Mouse (Mus musculus) layer of hippocampus, postnatal 14 days (tissue): ENCODE results near the gene A630023A22Rik. TPM values are rescaled to one million over a fixed set of nuclear protein-coding genes. Genes with fewer than 3 reads are reported as not detected.

ENCODE experiments used
- DNase-seq, 2 experiments: peaks; one replicate each; pipeline ENCODE4 v3.0.0; 2021 to 2022; ENCODE audit warnings: low spot score in 2 of 2, mixed read lengths in 1 of 2
- total RNA-seq, 2 experiments: library from RNA; stranded (reverse); gene quantifications; 2 replicates each; pipeline ENCODE4 v1.2.3; 2021

Gene A630023A22Rik
- total RNA-seq, 2 experiments from 2014 or later, result not detected

DNA sequence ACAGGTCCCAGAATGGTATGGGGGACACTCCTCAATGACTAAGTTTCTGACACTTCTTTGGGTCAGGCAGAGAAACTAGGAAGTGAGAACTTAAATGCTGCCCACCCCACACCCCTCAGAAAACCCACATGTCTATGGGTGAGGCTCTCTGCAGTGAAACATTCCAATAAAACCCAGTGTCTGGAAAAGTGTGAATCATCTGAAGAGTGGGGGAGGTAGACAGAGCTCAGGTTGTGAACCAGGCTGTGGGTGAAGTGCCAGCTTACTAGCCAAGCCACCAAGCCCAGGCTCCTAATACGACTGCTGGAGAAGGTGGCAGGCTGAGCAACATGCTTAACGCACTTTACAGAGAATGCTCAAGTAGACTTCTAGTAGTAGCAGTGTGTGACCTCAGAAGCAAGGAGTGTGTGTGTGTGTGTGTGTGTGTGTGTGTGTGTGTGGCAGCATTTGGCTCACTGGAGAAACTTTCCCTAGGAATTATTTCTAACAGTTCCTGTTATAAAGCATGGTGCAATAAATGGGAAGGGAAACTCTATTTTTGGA lies 14.6 kb downstream of the A630023A22Rik start:
- DNase-seq, result no peak

DNA sequence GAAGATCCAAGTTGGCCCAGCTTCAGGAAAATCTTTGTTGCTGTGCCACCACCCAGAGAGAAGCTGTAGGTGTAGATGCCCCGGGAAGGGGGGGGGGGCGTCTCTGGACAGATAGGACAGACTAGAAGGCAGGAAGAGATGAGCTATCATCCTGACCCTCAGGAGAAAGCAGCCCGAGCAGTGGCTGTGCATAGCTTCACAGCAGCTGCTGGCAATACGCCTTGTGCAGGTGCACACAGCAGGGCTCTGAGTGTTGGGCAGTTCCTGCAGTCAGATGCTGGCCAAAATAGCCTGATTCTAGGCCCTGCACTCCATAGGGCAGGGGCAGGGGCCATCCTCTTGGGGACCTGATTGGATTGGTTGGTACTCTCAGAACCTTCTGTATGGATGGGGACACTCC lies 15.7 kb downstream of the A630023A22Rik start:
- no peak for DNase-seq

DNA sequence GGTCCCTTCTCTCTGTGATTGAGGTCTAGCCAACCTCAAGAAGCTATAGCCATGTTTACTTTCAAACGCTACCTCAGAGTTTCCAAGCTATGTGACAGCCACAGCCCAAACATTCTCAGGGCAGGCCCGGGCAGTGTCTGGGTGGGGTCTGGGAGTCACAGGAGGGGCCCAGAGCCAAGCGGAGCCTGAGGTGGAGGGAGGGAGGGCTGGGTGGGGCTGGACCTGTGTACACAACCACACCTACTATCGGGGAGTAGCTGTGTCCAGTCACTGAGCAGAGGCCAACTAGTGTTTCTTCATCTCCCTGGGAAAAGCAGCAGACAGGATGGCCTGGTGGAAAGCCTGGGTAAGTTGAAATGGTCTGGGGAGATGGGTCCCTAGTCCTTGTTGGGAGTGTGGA lies 16.8 kb downstream of the A630023A22Rik start, which contains the start of gene Anxa8:
Gene Anxa8, plus strand, starts transcription at position 251 of the 400 bp plus-strand sequence.
- DNase-seq, result no peak

DNA sequence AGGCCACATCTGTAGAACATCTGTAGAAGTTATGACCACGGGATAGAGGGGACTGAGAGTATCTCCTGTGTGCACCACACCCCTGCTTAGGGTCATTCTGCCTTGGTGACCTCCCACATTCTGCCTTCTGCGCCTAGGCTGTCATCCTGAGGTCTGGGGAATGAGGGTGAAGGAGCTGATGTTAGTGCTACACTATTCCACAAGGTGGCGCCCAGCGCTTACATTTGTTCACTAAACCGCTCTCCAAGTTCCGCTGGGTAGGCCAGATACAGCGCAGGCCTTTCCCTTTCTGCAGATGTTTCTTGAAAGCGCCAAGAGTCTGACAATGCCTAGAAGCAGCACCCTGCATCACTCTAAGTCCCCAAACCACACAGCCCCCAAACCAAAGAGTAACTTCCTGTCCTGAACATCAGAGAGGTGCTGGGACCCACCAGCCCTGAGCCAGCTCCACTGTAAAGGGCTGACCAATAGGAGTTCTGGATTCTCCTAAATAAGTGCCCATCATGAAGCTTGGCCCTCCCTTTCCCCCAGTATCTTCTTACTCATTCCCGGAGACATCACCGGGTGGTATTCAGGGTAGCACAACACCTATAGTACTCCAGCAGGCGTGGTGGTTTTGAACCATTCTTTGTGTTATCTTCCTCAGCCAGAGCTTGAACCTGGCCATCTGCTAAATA lies 22.1 kb downstream of the A630023A22Rik start:
- peak; percentile 59 to 73 for DNase-seq

DNA sequence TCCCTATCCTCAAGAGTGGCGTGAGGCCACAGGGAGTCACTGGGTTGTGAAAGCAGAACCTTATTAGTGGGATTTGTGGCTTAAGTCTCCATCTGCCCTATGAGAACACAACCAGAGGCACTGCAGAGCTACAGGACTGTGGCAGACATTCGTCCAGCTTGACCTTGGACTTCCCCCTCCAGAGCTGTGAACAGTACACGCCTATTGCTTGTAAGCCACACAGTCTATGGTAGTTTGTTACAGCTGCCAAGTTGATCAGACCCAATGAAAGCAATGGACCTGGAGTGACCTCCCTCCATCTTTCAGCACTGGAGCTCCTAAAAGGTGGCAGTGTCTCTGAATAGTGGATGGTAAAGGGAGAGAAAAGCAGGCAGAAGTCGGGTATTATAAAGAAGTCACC lies 24.3 kb downstream of the A630023A22Rik start:
- no peak for DNase-seq

DNA sequence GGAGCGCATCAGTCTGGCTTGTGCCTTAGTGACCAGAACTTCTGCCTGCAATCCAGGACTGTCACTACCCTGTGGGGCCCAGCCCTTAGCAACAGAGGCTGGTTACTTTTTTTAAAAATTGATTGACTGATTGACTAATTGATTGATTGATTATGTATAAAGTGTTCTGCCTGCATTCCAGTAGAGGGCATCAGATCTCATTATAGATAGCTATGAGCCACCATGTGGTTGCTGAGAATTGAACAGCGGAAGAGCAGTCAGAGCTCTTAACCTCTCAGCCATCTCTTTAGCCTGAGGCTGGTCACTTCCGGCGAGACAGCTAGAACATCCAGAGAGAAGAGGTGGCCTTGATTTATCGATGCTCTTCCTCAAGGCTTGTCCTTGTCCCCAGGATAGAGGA lies 25.3 kb downstream of the A630023A22Rik start:
- peak in 1 of 2 experiments; percentile 8 for DNase-seq

DNA sequence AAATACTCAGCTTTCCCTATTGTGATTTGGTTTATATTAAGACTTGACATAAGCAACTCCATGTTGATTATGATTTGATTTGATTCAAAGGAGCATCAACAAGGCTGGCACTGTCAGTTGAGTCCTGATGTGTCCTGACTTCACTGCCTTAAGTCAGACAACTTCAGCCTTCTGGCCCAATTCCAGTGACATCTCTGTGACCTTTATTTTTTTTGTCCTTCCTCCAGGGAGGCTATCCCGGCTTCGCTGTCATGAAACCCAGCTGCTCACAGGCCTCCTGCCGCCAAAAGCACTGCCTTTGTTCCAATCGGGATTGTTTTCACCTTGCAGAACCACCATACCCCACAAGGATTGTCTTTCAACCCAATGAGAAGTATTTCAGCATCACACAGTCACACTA lies 27.2 kb downstream of the A630023A22Rik start:
- DNase-seq, result no peak

DNA sequence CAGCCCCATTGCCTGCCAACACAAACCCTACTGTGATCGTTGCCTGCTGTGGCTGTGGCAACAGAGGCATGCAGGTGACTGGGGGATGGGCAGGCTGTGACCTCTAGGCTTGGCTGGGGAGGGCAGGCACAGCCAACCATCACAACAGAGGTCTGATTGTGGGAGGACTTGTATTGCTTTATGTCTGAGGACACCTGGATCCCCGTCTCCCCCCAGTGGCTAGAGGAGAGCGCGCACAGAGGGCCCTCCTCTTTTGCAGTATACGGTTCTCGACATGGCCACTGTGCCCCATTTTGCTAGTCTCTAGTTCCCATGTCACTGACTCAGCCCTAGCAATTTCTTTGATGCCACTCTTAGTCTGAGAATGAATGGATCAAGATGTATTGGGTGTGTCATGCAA lies 30.9 kb downstream of the A630023A22Rik start:
- no peak for DNase-seq

DNA sequence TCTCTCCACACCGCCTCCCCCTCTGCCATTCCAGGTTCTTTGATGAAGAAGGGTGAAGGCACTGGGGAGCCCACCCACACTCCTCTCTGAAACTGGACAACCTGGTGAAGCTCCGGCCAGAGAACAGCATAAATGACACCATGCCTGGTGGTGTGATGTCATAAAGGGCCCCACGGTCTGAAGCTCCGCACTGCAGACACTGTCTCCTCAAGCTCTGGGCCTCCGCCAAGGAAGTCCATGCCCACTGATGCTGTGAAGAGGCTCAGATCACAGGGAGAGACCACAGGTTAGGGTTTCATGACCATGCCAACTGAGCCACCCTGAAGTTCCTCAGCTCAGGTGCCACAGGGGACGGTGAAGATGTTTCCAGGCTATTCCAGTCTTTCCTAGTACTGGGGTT lies 50.0 kb downstream of the A630023A22Rik start, which contains the start of gene Antxrl:
Gene Antxrl, plus strand, starts transcription at position 192 of the 400 bp plus-strand sequence.
- no peak for DNase-seq

DNA sequence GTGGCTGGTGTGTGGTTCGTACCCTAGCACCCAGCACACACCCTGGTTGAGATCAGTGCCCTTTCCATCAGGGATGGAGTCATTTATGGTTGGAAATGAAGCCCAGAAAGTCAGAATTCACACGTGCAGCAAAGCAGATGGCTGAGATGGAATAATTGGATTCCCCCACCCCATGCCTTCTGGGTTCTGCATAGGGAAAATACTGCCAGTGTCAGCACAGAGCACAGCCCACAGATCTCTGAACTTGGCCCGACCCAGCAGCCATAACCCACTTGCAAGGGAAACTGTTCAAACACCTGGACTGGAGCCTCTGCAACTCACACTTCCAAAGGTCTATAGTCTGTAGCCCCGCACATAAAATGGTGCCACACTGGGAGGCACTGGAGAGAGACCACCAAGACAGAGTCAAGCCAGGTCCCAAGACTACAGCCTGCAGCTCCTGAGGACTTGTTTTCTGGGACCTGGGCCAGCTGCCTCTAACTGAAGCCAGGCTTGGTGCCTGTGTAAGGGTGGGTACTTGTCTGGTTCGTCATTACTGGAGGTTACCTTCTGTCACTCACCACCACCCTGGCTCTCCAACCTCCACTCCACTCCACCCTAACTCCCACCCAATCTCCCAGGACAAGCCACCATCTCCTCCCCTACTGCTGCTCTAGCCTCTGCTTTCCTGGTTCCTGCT lies 52.3 kb downstream of the A630023A22Rik start:
- peak; percentile 6 to 43 for DNase-seq

DNA sequence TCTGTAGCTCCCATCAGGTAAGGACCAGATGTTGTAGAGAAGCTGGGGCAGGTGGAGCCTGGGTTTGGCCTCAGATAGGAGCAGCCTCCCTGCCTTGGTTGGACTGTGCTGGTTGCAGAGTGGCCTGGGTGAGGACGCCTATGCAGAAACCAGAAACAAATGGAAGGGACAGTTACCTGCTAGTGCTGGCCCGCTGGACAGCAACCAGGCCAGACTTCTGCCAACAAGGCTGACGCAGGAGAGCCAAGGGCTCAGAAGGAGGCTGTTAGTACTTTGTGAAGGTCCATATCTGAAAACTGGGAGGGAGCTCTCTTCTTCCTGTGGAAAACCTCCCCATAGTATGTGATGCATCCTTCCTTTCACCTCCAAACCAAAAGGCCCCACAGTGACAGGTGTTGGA lies 59.2 kb downstream of the A630023A22Rik start:
- DNase-seq, result no peak

DNA sequence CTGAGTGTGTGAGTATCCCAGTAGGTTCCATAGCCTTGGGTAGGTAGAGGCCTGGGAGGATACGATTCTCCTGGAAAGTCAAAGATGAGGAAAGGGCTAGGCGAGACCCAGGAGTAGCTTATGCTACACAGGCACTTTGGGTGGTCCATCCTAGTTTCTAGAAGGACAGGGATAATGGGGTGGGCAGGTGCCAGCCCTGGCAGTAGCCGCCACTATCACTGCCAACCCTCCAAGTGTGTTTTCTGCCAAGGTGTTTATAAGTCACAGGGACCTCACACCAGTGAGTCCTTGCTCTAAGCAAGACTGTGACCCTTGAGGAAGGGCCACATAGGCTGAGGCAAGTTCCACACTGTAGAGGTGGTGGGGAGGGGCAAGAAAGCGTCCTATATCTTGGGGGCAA lies 61.3 kb downstream of the A630023A22Rik start:
- DNase-seq, result no peak

DNA sequence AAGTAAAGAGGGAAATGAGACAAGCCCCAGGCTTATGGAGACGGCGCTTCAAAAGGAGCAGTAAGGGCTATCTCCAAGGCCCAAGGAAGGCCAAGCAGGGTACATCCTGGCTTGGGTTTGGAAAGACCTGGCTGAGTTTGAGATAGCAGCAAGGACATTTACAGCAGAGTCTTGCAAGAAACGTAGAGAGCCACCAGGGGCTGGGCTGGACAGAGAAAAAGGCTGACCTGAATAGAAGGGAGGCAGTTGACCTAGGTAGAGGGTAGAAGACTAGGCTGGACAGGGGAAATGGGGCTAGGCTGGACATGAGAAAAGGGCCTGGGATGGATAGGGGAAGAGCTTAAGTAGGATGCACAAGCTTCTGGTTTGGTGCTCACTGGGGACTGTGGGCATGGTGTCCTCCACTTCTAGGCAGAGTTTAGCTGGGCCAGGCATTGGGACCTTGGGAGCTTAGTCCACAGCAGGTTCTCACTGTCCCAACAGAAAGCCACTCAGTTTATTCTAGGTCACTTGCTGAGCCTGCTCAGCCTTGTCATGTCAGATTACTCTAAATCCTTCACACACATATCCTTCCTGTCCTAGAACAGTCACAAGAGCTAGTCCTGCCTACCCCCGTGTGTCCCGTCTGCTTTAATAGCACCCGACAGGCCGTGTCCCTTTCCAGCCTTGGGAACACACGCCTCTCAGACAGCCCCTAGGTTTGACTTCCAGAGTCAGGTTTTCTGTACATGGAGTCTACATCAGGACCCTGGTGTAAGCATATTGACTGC lies 68.5 kb downstream of the A630023A22Rik start:
- no peak for DNase-seq

DNA sequence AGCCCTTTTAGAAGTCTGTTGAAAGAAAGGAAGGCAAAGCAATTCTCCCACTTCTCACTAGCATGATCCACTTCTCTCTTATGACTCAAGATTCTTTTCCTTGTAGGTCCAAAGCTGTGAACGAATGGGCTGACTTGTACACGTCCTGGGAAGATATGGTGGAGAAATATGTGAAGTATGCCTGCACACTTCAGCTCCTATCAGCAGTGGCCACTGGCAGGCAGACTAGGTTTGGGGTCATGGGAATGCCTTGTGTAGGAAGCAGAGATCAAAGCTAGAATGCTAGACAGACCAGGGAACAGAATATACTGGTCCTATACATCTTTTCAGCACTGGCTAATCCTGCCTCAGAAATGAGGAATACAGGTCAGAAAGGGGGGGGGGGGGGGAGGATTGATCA lies 75.8 kb downstream of the A630023A22Rik start:
- DNase-seq, result no peak

DNA sequence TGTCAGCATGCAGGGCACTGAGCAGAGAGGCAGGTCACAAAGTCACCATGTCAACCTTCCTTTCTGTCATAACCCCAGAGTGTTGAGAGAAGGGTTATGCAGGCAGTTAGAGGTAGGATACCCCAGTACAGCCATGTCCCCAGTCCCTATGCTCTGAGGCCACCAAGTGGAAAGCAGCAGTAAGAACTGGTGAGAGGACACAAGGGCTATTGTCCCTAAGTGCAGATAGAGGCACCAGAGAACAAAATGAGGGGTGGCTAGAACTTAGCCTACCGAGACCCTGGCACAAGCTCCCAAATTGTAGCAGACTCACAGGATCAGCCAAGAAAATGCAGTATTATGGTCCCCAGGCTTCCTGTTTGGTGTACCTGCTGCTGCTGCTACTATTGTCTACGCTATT lies 85.6 kb downstream of the A630023A22Rik start:
- DNase-seq, result no peak

DNA sequence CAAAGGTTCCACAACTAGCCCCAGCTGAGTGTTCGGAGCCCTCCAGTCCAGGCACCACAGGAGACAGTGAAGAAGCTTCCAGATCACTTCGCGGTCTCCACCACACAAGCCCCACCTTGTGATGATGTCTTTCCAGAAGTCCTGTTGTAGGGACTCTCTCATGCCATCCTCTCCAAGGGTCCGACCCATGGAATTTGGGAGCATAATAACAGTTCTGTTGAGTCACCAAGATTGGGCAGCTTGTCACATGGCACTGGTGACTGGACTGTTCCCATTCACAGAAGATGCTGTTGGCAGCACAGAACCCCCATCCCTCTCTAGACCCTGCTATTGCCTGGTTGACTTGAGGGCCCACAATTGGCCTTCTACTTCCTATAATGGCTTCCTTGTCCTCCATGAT lies 86.2 kb downstream of the A630023A22Rik start, which contains the start of gene Gm5460:
Gene Gm5460, plus strand, starts transcription at position 378 of the 400 bp plus-strand sequence.
- no peak for DNase-seq

DNA sequence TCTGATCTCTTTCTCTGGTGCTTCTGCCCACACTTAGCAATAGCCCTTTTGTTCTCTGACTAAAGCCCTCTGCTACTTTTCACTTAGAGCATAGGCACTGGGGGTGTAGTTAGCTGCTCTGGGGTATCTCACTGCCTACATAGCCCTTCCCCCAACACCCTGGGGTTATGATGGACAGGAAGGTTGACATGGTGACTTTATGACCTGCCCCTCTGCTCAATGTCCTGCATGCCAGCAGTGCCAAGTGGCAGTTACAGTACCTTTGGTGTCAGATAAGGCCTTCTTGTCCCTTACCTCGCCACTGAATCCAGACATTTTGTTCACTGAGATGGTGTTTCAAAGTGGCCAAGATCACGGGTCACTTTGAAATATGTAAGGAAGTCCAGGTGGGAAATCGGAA lies 87.5 kb downstream of the A630023A22Rik start, which contains the start of gene Gm30083:
Gene Gm30083, minus strand, starts transcription at position 120 of the 400 bp plus-strand sequence.
- no peak for DNase-seq

DNA sequence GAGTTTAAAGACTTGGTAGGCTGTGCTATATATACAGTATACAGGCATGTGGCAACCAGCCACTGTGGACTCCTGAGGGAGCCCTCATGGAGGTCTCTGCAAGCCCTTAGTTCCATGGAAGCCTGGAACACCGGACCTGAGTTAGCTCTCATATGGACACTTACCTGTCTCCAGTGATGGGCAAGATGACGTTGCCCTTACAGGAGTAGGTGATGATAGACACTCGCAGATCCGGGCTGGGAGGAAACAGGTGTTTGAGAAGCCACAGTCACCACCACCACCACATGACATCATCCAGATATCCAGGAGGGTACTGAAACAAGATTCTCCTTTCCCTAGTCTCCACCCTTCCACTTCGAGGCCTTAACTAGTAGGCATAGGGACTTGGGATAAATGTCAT lies 100.2 kb downstream of the A630023A22Rik start:
- no peak for DNase-seq

DNA sequence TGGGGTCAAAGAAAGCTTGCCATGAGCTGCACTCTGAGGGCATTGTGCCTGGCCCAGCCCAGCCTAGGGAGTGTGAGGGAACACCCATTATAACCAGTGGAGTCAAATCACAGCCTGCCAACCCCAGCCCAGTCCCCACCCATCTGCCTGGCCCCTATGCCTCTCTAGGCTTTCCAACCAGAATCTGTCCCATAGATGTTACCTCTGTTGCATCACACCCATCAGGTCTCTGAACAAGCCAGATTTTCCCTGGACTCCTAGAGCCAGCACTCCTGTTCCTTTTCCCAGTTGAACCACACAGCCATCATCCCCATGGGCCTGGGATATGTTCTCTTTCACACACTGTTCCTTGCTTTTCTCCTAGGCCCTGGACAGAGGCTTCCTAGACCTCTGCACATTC lies 101.1 kb downstream of the A630023A22Rik start:
- no peak for DNase-seq
